Comparison of ENCODE assay signal across 2 mouse cellular contexts in genomic region chr9:15310179-15310578, GRCm38 (mm10).
TF ChIP-seq lines count a peak whose summit lies in the region.

No protein-coding gene starts in this region.

TF ChIP-seq in CH12.LX, 34 proteins besides CTCF, POLR2A, EP300 and RAD21 (continued from another document):
- TF ChIP-seq GABPA (IDR thresholded peaks at IDR 0.05; ENCODE audit: insufficient replicate concordance, low read depth, low read length): no peak
- no peak for TF ChIP-seq JUN (IDR thresholded peaks at IDR 0.05; ENCODE audit: insufficient read depth, low read depth, low read length)

TF ChIP-seq in MEL, 35 proteins besides CTCF, POLR2A, EP300 and RAD21 (continued from another document):
- no peak; the same call in 1 of the 2 replicates for TF ChIP-seq POLR2AphosphoS5 (IDR thresholded peaks at IDR 0.05; ENCODE audit: borderline replicate concordance, low read depth, low read length)
- no peak for TF ChIP-seq MYC (IDR thresholded peaks at IDR 0.05; ENCODE audit: low read depth, low read length)
- no peak for TF ChIP-seq HCFC1 (IDR thresholded peaks at IDR 0.05; ENCODE audit: low read depth, low read length)
- TF ChIP-seq TAL1 (IDR thresholded peaks at IDR 0.05; ENCODE audit: low read length): no peak
- TF ChIP-seq E2F4 (IDR thresholded peaks at IDR 0.05; ENCODE audit: borderline replicate concordance, low read depth, low read length): no peak
- no peak for TF ChIP-seq ETS1 (IDR thresholded peaks at IDR 0.05; ENCODE audit: low read depth, low read length)
- no peak for TF ChIP-seq JUND (IDR thresholded peaks at IDR 0.05; ENCODE audit: low read depth, low read length)
- no peak for TF ChIP-seq MEF2A (IDR thresholded peaks at IDR 0.05; ENCODE audit: extremely low read depth, insufficient replicate concordance, low read depth, low read length, poor library complexity, severe bottlenecking)
- TF ChIP-seq USF2 (IDR thresholded peaks at IDR 0.05; ENCODE audit: borderline replicate concordance in 1 of 2, insufficient read depth in 1 of 2, low read depth in 1 of 2, low read length in 2 of 2): no peak
- no peak for TF ChIP-seq ZC3H11A (IDR thresholded peaks at IDR 0.05; ENCODE audit: low read depth, low read length)
- no peak for TF ChIP-seq ZKSCAN1 (IDR thresholded peaks at IDR 0.05; ENCODE audit: low read depth, low read length)
- TF ChIP-seq BHLHE40 (IDR thresholded peaks at IDR 0.05; ENCODE audit: borderline replicate concordance, low read depth, low read length): no peak
- TF ChIP-seq ELF1 (IDR thresholded peaks at IDR 0.05; ENCODE audit: low read depth, low read length): no peak
- TF ChIP-seq TCF12 (IDR thresholded peaks at IDR 0.05; ENCODE audit: low read depth, low read length): no peak
- no peak for TF ChIP-seq SIN3A (IDR thresholded peaks at IDR 0.05; ENCODE audit: low read length)
